Mouse (Mus musculus) left cerebral cortex, postnatal 14 days (tissue): ENCODE data around the gene Cpa2. TPM values are rescaled to one million over a fixed set of nuclear protein-coding genes. Genes with fewer than 3 reads are reported as not detected.

ENCODE experiments used
- DNase-seq, 2 experiments: peaks; one replicate each; pipeline ENCODE4 v3.0.0; 2021 to 2022; ENCODE audit warnings: low spot score in 2 of 2, mixed read lengths in 1 of 2
- intact Hi-C: fragments of 180-260 bp; cut with DNase I; formaldehyde crosslinking; loops from one replicate; pipeline ENCODE4 v1.15.1; 2025
- total RNA-seq, 2 experiments: library from RNA; stranded (reverse); gene quantifications; 2 replicates each; pipeline ENCODE4 v1.2.3; 2021

The Cpa2 gene
- total RNA-seq, 2 experiments from 2014 or later, result 2.1 to 3.3 TPM

- DNase-seq, result peak in 1 of 2 experiments; percentile 57
Observed at GRCm38 (mm10) chr6:30546571-30547273, 5.3 kb downstream of the Cpa2 start.

GRCm38 (mm10) chr6:30547274-30547645, 5.9 kb downstream of the Cpa2 start:
- peak in 1 of 2 experiments; percentile 60 for DNase-seq
- intact Hi-C loops, result loop anchor here (5.0 kb wide), 1 partner anchor 85 kb away; no protein-coding TSS in a partner anchor

More at GRCm38 (mm10) chr6:30546571-30547273, 5.3 kb downstream of the Cpa2 start:
- intact Hi-C loops, result loop anchor here (5.0 kb wide), 1 partner anchor 84 kb away; no protein-coding TSS in a partner anchor

GRCm38 (mm10) chr6:30547656-30548306, 6.4 kb downstream of the Cpa2 start:
- no peak for DNase-seq
- intact Hi-C loops, result loop anchor here (5.0 kb wide), 1 partner anchor 85 kb away; no protein-coding TSS in a partner anchor

- no peak for DNase-seq
- intact Hi-C loops, result loop anchor here (5.0 kb wide), 1 partner anchor 87 kb away; no protein-coding TSS in a partner anchor
Observed at GRCm38 (mm10) chr6:30549231-30549761, 7.9 kb downstream of the Cpa2 start.

GRCm38 (mm10) chr6:30550496-30551192, 9.3 kb downstream of the Cpa2 start:
- no peak for DNase-seq
- intact Hi-C loops, result loop anchor here (2.0 to 5.0 kb wide), 2 partner anchors 42 to 127 kb away; partner anchors contain the start of genes Ssmem1 and Tmem209

- intact Hi-C loops, result loop anchor here (2.0 to 5.0 kb wide), 2 partner anchors 42 to 126 kb away; partner anchors contain the start of genes Ssmem1 and Tmem209
- no peak for DNase-seq
Observed at GRCm38 (mm10) chr6:30551193-30551515, 9.8 kb downstream of the Cpa2 start.

- peak in 1 of 2 experiments; percentile 70 for DNase-seq
Observed at GRCm38 (mm10) chr6:30551644-30552580, 10.5 kb downstream of the Cpa2 start.

GRCm38 (mm10) chr6:30552628-30553027, 11.2 kb downstream of the Cpa2 start:
- intact Hi-C loops, result loop anchor here (5.0 kb wide), 1 partner anchor 125 kb away; no protein-coding TSS in a partner anchor
- DNase-seq, result no peak

More at GRCm38 (mm10) chr6:30551644-30552580, 10.5 kb downstream of the Cpa2 start:
- intact Hi-C loops, result loop anchor here (2.0 to 5.0 kb wide), 2 partner anchors 43 to 125 kb away; partner anchors contain the start of genes Ssmem1 and Tmem209

GRCm38 (mm10) chr6:30553381-30554010, 12.1 kb downstream of the Cpa2 start:
- peak in 1 of 2 experiments; percentile 25 for DNase-seq
- intact Hi-C loops, result loop anchor here (5.0 kb wide), 1 partner anchor 124 kb away; no protein-coding TSS in a partner anchor

GRCm38 (mm10) chr6:30554092-30554491, 12.7 kb downstream of the Cpa2 start:
- no peak for DNase-seq
- intact Hi-C loops, result loop anchor here (5.0 kb wide), 1 partner anchor 123 kb away; no protein-coding TSS in a partner anchor

- DNase-seq, result no peak
- intact Hi-C loops, result loop anchor here (5.0 kb wide), 1 partner anchor 123 kb away; no protein-coding TSS in a partner anchor
Observed at GRCm38 (mm10) chr6:30554621-30555170, 13.3 kb downstream of the Cpa2 start.

- no peak for DNase-seq
- intact Hi-C loops, result no loop called here
Observed at GRCm38 (mm10) chr6:30556080-30556479, 14.7 kb downstream of the Cpa2 start.

- DNase-seq, result no peak
Observed at GRCm38 (mm10) chr6:30559726-30560125, 18.3 kb downstream of the Cpa2 start.

GRCm38 (mm10) chr6:30562132-30562531, 20.8 kb downstream of the Cpa2 start:
- DNase-seq, result no peak
- intact Hi-C loops, result no loop called here

More at GRCm38 (mm10) chr6:30559726-30560125, 18.3 kb downstream of the Cpa2 start:
- intact Hi-C loops, result no loop called here

- intact Hi-C loops, result no loop called here
- DNase-seq, result no peak
Observed at GRCm38 (mm10) chr6:30563575-30563974, 22.2 kb downstream of the Cpa2 start.

- intact Hi-C loops, result no loop called here
- DNase-seq, result no peak
Observed at GRCm38 (mm10) chr6:30564051-30564450, 22.7 kb downstream of the Cpa2 start.

GRCm38 (mm10) chr6:30568069-30568468, 26.7 kb downstream of the Cpa2 start, which contains the start of gene Cpa4:
Cpa4 (plus strand) TSS chr6:30568369.
- intact Hi-C loops, result no loop called here
- DNase-seq, result no peak
